Mouse (Mus musculus) thymus, adult 2 months (tissue): ENCODE results near the gene Qsox1. TPM values are rescaled to one million over a fixed set of nuclear protein-coding genes. Genes with fewer than 3 reads are reported as not detected.

Experiments used
- DNase-seq: peaks from one replicate; pipeline ENCODE4 v3.0.0; 2021
- H3K27ac ChIP-seq: fragments of 200-500 bp; 2 replicates; pipeline ENCODE4 v1.5.1; 2012; ENCODE audit warnings: low read length, control low read depth; ENCODE audit not compliant: control insufficient read depth, insufficient read depth
- H3K27me3 ChIP-seq: fragments of 200-500 bp; 2 replicates; pipeline ENCODE4 v1.6.1; 2012; ENCODE audit warnings: mild to moderate bottlenecking, low read length, moderate library complexity, mixed read lengths; ENCODE audit not compliant: control insufficient read depth, insufficient read depth
- H3K36me3 ChIP-seq: fragments of 200-500 bp; 2 replicates; pipeline ENCODE4 v1.6.1; 2012; ENCODE audit warnings: mild to moderate bottlenecking, low read length, moderate library complexity; ENCODE audit not compliant: control insufficient read depth, insufficient read depth
- H3K4me1 ChIP-seq: fragments of 200-500 bp; replicated peaks from 2 replicates; pipeline ENCODE4 v1.6.1; 2012; ENCODE audit warnings: low read length; ENCODE audit not compliant: control insufficient read depth, insufficient read depth
- H3K4me3 ChIP-seq: fragments of 200-500 bp; 2 replicates; pipeline ENCODE4 v1.5.1; 2012; ENCODE audit warnings: mild to moderate bottlenecking, low read length, control low read depth, moderate library complexity; ENCODE audit not compliant: control insufficient read depth, insufficient read depth
- CTCF ChIP-seq: fragments of 200-500 bp; IDR thresholded peaks from 2 replicates; pipeline ENCODE4 v1.5.1; 2012; ENCODE audit warnings: mild to moderate bottlenecking, control low read depth, low read length, moderate library complexity, borderline replicate concordance; ENCODE audit not compliant: control insufficient read depth, poor library complexity, insufficient read depth; ENCODE audit errors: extremely low read depth
- POLR2A ChIP-seq: fragments of 200-500 bp; IDR thresholded peaks from 2 replicates; pipeline ENCODE4 v1.6.1; 2012; ENCODE audit warnings: mild to moderate bottlenecking, low read length, control low read depth, moderate library complexity; ENCODE audit not compliant: control insufficient read depth, poor library complexity, insufficient read depth; ENCODE audit errors: extremely low read depth
- WGBS: fragments of 180-500 bp; shearing (Covaris S2); methylation state at CpG from one replicate; pipeline ENCODE4 v1.1.7; 2018; 5-methylcytosine and 5-hydroxymethylcytosine counted together
- polyA plus RNA-seq: library from polyadenylated mRNA; depleted of rRNA; stranded (reverse); fragments of >200 nt; gene quantifications from 2 replicates; pipeline ENCODE4 v1.2.3, GENCODE M21; 2012

Qsox1 gene
- polyA plus RNA-seq, 1 experiment: 61.1 TPM

DNA sequence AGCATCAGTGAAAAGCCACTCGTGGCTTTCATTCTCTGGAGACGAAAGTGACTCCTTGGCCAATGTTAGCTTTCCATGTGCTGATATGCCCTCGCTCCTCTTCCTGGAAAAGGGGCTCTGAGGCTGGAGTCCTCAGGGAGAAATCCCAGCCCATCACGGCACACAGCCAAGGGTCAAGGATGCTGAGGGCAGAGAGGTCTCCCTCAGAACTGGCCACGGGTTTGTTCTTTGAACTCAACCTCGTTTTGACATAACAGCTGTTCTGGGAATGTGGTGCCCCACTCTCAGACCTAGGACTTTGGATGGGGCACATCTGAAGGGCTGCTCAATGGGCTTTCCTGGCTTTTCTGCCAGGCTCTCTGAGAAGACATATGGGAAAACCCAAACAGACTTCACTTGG lies 17.8 kb downstream of the Qsox1 start:
- Histone ChIP-seq H3K27ac (no peak overlapping the region), H3K4me1 (peaks cover 4% of the 10 kb centered on the region), H3K27me3 (no peaks in the 10 kb centered on the region), H3K36me3 (no peaks in the 10 kb centered on the region), H3K4me3 (no peak overlapping the region)
- TF ChIP-seq POLR2A: no peak
- TF ChIP-seq CTCF: no peak
- WGBS: 91% methylated on average over 6 of the region's 6 CpGs
- no peak for DNase-seq

DNA sequence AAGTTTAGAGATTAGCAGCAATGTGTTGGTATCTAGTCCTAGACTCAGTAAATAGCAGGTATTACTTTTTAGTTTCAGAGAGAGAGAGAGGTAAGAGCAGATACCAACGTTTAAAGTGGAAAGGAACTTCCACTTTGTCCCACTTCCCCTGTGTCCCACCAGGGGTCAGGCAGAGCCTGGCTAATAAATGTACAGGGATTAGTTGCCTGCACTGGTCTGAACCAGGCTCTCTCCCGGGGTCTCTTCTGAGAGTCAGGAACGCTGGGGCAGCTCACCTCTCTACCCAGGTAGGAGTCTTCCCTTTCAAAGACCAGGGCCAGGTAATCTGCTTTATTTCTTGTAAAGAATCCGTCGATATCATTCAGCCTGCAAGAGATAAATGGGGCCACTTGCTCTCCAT lies 20.8 kb downstream of the Qsox1 start:
- no peak overlapping the region for H3K4me3 ChIP-seq
- H3K4me1 ChIP-seq: peaks cover 3% of the 10 kb centered on the region
- H3K27me3 ChIP-seq: no peaks in the 10 kb centered on the region
- no peak for DNase-seq
- no peak overlapping the region for H3K27ac ChIP-seq
- H3K36me3 ChIP-seq: no peaks in the 10 kb centered on the region
- TF ChIP-seq CTCF (no peak), POLR2A (no peak)
- WGBS: 74% methylated on average over 5 of the region's 5 CpGs

DNA sequence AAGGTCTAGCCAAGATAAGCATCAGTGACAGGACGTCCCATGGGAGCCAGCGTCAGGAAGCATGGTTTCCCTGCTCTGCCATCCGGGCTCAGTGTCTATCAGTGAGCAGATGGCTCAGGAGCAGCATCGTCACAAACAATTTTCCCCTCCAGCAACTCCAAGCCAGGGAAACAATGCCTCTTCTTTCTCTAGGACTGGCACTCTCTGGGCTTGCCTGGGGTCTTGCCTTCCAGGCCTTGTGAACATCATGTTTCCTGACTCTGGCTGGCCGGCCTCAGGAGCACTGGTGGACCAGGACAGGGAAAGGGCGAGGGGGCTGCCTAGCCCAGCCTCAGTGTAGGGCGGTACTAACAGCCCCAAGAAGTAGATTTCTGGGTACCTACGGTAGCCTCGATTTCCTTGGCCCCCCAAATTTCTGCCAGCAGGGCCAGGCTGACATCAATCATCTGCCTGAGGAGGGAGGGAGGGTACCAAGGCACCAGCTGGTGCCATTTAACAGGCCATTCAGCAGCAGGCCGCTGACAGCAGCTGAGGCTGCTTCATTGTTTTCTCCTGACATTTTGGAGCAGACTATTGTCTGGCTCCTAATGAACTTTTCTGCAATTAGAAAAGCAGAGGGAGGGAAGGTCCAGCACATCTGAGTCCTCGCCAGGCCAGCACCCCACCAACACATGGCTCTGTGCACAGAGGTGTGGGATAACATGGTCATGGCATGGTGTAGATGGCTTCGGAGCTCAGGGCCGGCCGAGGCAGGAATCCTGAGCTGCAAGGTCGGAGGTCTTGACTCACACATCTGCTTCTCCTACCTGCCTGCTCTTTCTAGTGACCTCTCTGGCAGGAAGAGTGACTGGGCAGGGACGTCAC lies 22.3 kb downstream of the Qsox1 start:
- Histone ChIP-seq H3K4me3 (no peak overlapping the region), H3K27me3 (no peaks in the 10 kb centered on the region), H3K27ac (no peak overlapping the region), H3K36me3 (no peaks in the 10 kb centered on the region), H3K4me1 (0 out of 2 replicates have a peak, but pooled peaks cover 2% of the 10 kb centered on the region)
- TF ChIP-seq CTCF (no peak), POLR2A (no peak)
- DNase-seq: no peak
- WGBS: 93% methylated on average over 16 of the region's 16 CpGs

DNA sequence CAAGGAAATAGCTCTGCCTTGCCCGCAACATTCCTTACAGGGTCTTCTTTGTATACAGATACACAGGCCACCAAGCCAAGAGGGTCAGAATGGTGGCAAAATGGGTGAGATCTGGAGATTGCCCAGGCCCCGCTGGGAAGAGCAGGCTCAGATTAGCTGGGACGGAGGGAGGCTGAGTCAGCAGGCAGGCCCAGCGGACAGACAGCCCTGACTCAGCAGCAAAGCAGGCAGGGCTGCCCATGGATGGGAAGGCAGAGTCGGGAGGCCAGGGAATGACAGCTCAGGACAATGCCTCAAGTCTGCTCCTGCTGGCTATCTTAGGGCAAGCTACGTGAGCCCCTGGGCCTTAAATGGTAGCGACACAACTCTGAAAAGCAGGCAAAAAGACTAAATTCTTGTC lies 26.8 kb downstream of the Qsox1 start:
- TF ChIP-seq CTCF: no peak
- TF ChIP-seq POLR2A: no peak
- Histone ChIP-seq H3K36me3 (no peaks in the 10 kb centered on the region), H3K27me3 (no peaks in the 10 kb centered on the region), H3K27ac (no peak overlapping the region), H3K4me3 (no peak overlapping the region), H3K4me1 (peaks cover 38% of the 10 kb centered on the region)
- WGBS: 97% methylated on average over 7 of the region's 7 CpGs
- DNase-seq: no peak

DNA sequence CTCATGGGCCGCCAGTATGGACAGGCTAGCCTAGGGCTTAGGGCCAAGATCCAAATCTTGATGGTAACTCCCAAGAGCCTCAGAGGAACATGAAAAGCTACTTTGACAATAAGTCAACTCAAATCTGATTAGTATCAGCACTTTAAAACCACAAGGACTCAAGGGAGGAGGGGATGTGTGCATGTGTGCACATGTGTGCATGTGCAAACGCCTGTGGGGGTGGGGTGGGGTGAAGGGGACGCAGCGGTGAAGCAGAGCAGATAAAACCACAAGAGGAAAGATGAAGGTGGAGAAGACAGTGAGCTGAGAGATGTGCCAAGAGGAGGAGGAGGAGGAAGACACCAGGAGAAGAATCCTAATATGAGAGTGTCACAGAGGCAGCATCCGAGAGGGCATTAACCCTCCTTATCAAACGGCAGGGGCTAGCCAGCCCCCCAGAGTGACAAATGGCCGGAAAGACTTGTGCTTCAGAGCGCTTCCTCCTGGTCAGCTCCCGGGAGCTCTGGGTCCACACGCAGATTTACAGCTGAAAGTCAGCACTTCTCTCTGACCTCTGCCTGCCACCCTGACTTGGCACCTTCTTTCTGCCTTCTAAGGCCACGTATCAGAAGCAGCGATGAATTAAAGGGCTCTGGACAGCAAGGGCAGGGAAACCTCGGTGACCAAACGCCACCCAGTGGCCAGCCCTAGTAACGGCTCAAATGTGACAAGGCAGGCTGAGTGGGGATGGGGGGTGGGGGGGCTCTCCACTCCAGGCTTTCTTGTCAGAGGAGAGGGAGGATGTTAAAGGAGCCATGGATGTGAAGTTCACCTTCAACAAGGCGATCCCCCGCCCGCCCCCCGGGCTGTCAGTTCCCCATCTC lies 28.1 kb downstream of the Qsox1 start:
- DNase-seq: peak; percentile 41
- Histone ChIP-seq H3K27ac (no peak overlapping the region), H3K27me3 (no peaks in the 10 kb centered on the region), H3K4me1 (peaks cover 38% of the 10 kb centered on the region), H3K4me3 (no peak overlapping the region), H3K36me3 (no peaks in the 10 kb centered on the region)
- WGBS: 33% methylated on average over 19 of the region's 19 CpGs
- TF ChIP-seq POLR2A (no peak), CTCF (peak; percentile 81)

DNA sequence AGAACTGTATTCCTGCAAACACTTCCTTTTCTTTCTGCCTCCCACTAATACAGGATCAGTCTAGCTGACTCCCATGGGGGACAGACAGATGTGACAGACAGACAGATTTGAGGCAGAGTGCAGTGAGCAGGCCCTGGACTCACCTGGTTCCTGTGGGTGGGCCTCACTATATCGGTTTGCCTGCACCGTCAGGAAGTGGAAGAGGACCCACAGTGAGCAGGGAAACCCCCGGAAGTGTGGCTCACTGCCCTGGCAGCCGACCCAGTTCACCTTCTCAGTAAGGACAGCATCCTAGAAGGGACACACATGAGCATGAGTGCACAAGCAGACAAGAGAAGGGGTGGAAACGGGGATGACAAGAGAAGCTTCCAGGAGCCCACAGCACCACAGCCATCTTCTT lies 30.3 kb downstream of the Qsox1 start:
- DNase-seq: peak; percentile 63
- Histone ChIP-seq H3K4me1 (peaks cover 38% of the 10 kb centered on the region), H3K4me3 (no peak overlapping the region), H3K27me3 (no peaks in the 10 kb centered on the region), H3K36me3 (no peaks in the 10 kb centered on the region), H3K27ac (peak overlapping the region; percentile 20; the same call in 1 of the 2 replicates)
- no peak for TF ChIP-seq CTCF
- no peak for TF ChIP-seq POLR2A
- WGBS: 14% methylated on average over 5 of the region's 5 CpGs
